Mouse (Mus musculus) neural tube, embryonic 14.5 days (tissue): Measurements from ENCODE around the gene Kcnc2. TPM values are rescaled to one million over a fixed set of nuclear protein-coding genes. Genes with fewer than 3 reads are reported as not detected.

Source experiments
- ATAC-seq: fragments of 200-750 bp; cut with Nextera tagmentation; 2 replicates; pipeline ENCODE4 v1.8.0; 2017; ENCODE audit warnings: low read depth, mild to moderate bottlenecking, moderate TSS enrichment, moderate library complexity
- H3K27ac ChIP-seq: fragments of 300-500 bp; sonication (generic); 2 replicates; pipeline ENCODE4 v1.5.1; 2014; ENCODE audit warnings: low read depth, mild to moderate bottlenecking, control low read depth, low read length, moderate library complexity, mixed read lengths
- H3K27me3 ChIP-seq: fragments of 300-500 bp; sonication (generic); 2 replicates; pipeline ENCODE4 v1.6.1; 2014; ENCODE audit warnings: low read length; ENCODE audit not compliant: control insufficient read depth, insufficient read depth
- H3K36me3 ChIP-seq: fragments of 300-500 bp; sonication (generic); 2 replicates; pipeline ENCODE4 v1.6.1; 2014; ENCODE audit warnings: low read length, mixed read lengths; ENCODE audit not compliant: control insufficient read depth, insufficient read depth
- H3K4me1 ChIP-seq: fragments of 300-500 bp; sonication (generic); 2 replicates; pipeline ENCODE4 v1.6.1; 2014; ENCODE audit warnings: low read length; ENCODE audit not compliant: control insufficient read depth, insufficient read depth
- H3K4me2 ChIP-seq: fragments of 300-500 bp; sonication (generic); 2 replicates; pipeline ENCODE4 v1.6.1; 2014; ENCODE audit warnings: mild to moderate bottlenecking, low read depth, low read length, control low read depth
- H3K4me3 ChIP-seq: fragments of 300-500 bp; sonication (generic); 2 replicates; pipeline ENCODE4 v1.5.1; 2014; ENCODE audit warnings: low read depth, low read length, control low read depth, mixed read lengths
- H3K9ac ChIP-seq: fragments of 300-500 bp; sonication (generic); replicated peaks from 2 replicates; pipeline ENCODE4 v1.6.1; 2014; ENCODE audit warnings: low read depth, mild to moderate bottlenecking, control low read depth, low read length, mixed read lengths
- H3K9me3 ChIP-seq: fragments of 300-500 bp; sonication (generic); 2 replicates; pipeline ENCODE4 v1.6.1; 2016; ENCODE audit warnings: low read length; ENCODE audit not compliant: control insufficient read depth
- WGBS: fragments of 180-500 bp; shearing (Covaris S2); extraction: QIAGEN DNeasy Blood & Tissue Kit; methylation state at CpG from one replicate; pipeline ENCODE4 v1.1.7; 2014; 5-methylcytosine and 5-hydroxymethylcytosine counted together
- polyA plus RNA-seq: library from polyadenylated mRNA; unstranded; fragments of >200 nt; fragmentation: Nextera tagmentation; extraction: Ambion mirVana; gene quantifications from 2 replicates; pipeline ENCODE4 v1.2.1, GENCODE M21; 2014

The Kcnc2 gene
- polyA plus RNA-seq, 1 experiment from 2014 or later, result 16.5 TPM

GRCm38 (mm10) chr10:112485819-112486218, 214.9 kb downstream of the Kcnc2 start:
- H3K9me3 ChIP-seq, result no peaks in the 10 kb centered on the region
- no peaks in the 10 kb centered on the region for H3K27me3 ChIP-seq
- no peaks in the 10 kb centered on the region for H3K4me1 ChIP-seq
- ATAC-seq, result no peak
- H3K9ac ChIP-seq, result no peak overlapping the region
- no peak overlapping the region for H3K4me2 ChIP-seq
- H3K4me3 ChIP-seq, result no peak overlapping the region
- H3K36me3 ChIP-seq, result no peaks in the 10 kb centered on the region
- no peak overlapping the region for H3K27ac ChIP-seq

GRCm38 (mm10) chr10:112488751-112489150, 217.8 kb downstream of the Kcnc2 start:
- no peak overlapping the region for H3K4me2 ChIP-seq
- H3K27me3 ChIP-seq, result no peaks in the 10 kb centered on the region
- ATAC-seq, result no peak
- no peaks in the 10 kb centered on the region for H3K4me1 ChIP-seq
- H3K27ac ChIP-seq, result no peak overlapping the region
- no peak overlapping the region for H3K4me3 ChIP-seq
- 92% methylated on average over 4 of the region's 4 CpGs for WGBS
- no peaks in the 10 kb centered on the region for H3K9me3 ChIP-seq
- no peaks in the 10 kb centered on the region for H3K36me3 ChIP-seq
- no peak overlapping the region for H3K9ac ChIP-seq

Other genes starting within 250 kb of the Kcnc2 start
- gene Glipr1l1, start 210.9 kb upstream of the Kcnc2 start, polyA plus RNA-seq, result not detected in 2 replicates
- not detected in 2 replicates for gene Glipr1l2, start 187.8 kb upstream of the Kcnc2 start, polyA plus RNA-seq
- gene Glipr1l3, start 110.8 kb upstream of the Kcnc2 start, polyA plus RNA-seq, result 0.31 TPM in 1 of 2 replicates, not detected in the other
- gene Caps2, start 107.5 kb upstream of the Kcnc2 start, polyA plus RNA-seq, result 0.81 and 1.0 TPM in 2 replicates